Mouse (Mus musculus): Measurements from ENCODE around the gene Cbr1. TPM values are rescaled to one million over a fixed set of nuclear protein-coding genes. Genes with fewer than 3 reads are reported as not detected.

Gene Cbr1
- total RNA-seq (2021), result 10 to 100 TPM; 19.0 to 22.3 TPM
- long read RNA-seq, experiment 1, transcript Cbr1-201 (3 exons, 1,237 nt), result major isoform, 10 of 12 reads
- long read RNA-seq, experiment 1, partial matches to known transcripts, result 1 of 12 reads
- long read RNA-seq, experiment 1, other reads (novel, unspliced or antisense), result 1 of 12 reads
- long read RNA-seq, experiment 2, transcript Cbr1-201 (3 exons, 1,237 nt), result major isoform, 27 of 30 reads
- long read RNA-seq, experiment 2, partial matches to known transcripts, result 1 of 30 reads
- long read RNA-seq, experiment 2, other reads (novel, unspliced or antisense), result 2 of 30 reads

- intact Hi-C loops (cut with DNase I; ENCODE audit: low total_unique reads), result no loop called here
Observed at GRCm38 (mm10) chr16:93605553-93605952, at the start of gene Cbr1. Cbr1 (plus strand) TSS chr16:93605853.

GRCm38 (mm10) chr16:93557646-93558045, 48.0 kb upstream of the Cbr1 start:
- intact Hi-C loops (cut with DNase I; ENCODE audit: low total_unique reads), result no loop called here
- DNase-seq, result no peak

More at GRCm38 (mm10) chr16:93605553-93605952, at the start of gene Cbr1:
- DNase-seq, result no peak

GRCm38 (mm10) chr16:93558499-93558898, 47.2 kb upstream of the Cbr1 start:
- no peak for DNase-seq
- intact Hi-C loops (cut with DNase I; ENCODE audit: low total_unique reads), result no loop called here

GRCm38 (mm10) chr16:93572383-93572782, 33.3 kb upstream of the Cbr1 start:
- DNase-seq, result no peak
- intact Hi-C loops (cut with DNase I; ENCODE audit: low total_unique reads), result no loop called here

GRCm38 (mm10) chr16:93573434-93573833, 32.2 kb upstream of the Cbr1 start:
- DNase-seq, result no peak

GRCm38 (mm10) chr16:93574521-93575191, 31.0 kb upstream of the Cbr1 start:
- intact Hi-C loops (cut with DNase I; ENCODE audit: low total_unique reads), result no loop called here
- DNase-seq, result no peak

More at GRCm38 (mm10) chr16:93573434-93573833, 32.2 kb upstream of the Cbr1 start:
- intact Hi-C loops (cut with DNase I; ENCODE audit: low total_unique reads), result no loop called here

- intact Hi-C loops (cut with DNase I; ENCODE audit: low total_unique reads), result no loop called here
Observed at GRCm38 (mm10) chr16:93575574-93575973, 30.1 kb upstream of the Cbr1 start.

GRCm38 (mm10) chr16:93576412-93577082, 29.1 kb upstream of the Cbr1 start:
- peak; percentile 75 for DNase-seq
- intact Hi-C loops (cut with DNase I; ENCODE audit: low total_unique reads), result no loop called here

More at GRCm38 (mm10) chr16:93575574-93575973, 30.1 kb upstream of the Cbr1 start:
- DNase-seq, result no peak

- DNase-seq, result no peak
- intact Hi-C loops (cut with DNase I; ENCODE audit: low total_unique reads), result no loop called here
Observed at GRCm38 (mm10) chr16:93578346-93579005, 27.2 kb upstream of the Cbr1 start.

GRCm38 (mm10) chr16:93581125-93581524, 24.5 kb upstream of the Cbr1 start:
- no peak for DNase-seq
- intact Hi-C loops (cut with DNase I; ENCODE audit: low total_unique reads), result no loop called here

- intact Hi-C loops (cut with DNase I; ENCODE audit: low total_unique reads), result no loop called here
- DNase-seq, result no peak
Observed at GRCm38 (mm10) chr16:93584976-93585702, 20.5 kb upstream of the Cbr1 start.

- DNase-seq, result no peak
- intact Hi-C loops (cut with DNase I; ENCODE audit: low total_unique reads), result no loop called here
Observed at GRCm38 (mm10) chr16:93585703-93586205, 19.9 kb upstream of the Cbr1 start.

- intact Hi-C loops (cut with DNase I; ENCODE audit: low total_unique reads), result no loop called here
- DNase-seq, result no peak
Observed at GRCm38 (mm10) chr16:93586382-93586781, 19.3 kb upstream of the Cbr1 start.

- DNase-seq, result no peak
- intact Hi-C loops (cut with DNase I; ENCODE audit: low total_unique reads), result no loop called here
Observed at GRCm38 (mm10) chr16:93588281-93588680, 17.4 kb upstream of the Cbr1 start.

- intact Hi-C loops (cut with DNase I; ENCODE audit: low total_unique reads), result no loop called here
- DNase-seq, result no peak
Observed at GRCm38 (mm10) chr16:93590915-93591314, 14.7 kb upstream of the Cbr1 start.

GRCm38 (mm10) chr16:93591450-93592430, 13.9 kb upstream of the Cbr1 start:
- DNase-seq, result no peak
- intact Hi-C loops (cut with DNase I; ENCODE audit: low total_unique reads), result no loop called here

- no peak for DNase-seq
- intact Hi-C loops (cut with DNase I; ENCODE audit: low total_unique reads), result no loop called here
Observed at GRCm38 (mm10) chr16:93592711-93593110, 12.9 kb upstream of the Cbr1 start.

GRCm38 (mm10) chr16:93593406-93593805, 12.2 kb upstream of the Cbr1 start:
- no peak for DNase-seq
- intact Hi-C loops (cut with DNase I; ENCODE audit: low total_unique reads), result no loop called here
